22 mouse cellular contexts compared by ENCODE assay signal in genomic region chr2:59282966-59283365, GRCm38 (mm10).
DNase-seq lines count a peak whose midpoint lies in the region; ATAC-seq lines count a peak whose summit lies in the region.
"Had no signal": no experiment of that assay in that cellular context is flagged by ENCODE, and none has a peak within 500 bp of the region (broad histone marks: within the 10 kb centered on the region; RNA-seq: fewer than 3 reads in every experiment).

No protein-coding gene starts in this region.

- H3K4me2 ChIP-seq in intestine, embryonic 14.5 days (ENCODE audit: low read length), result no peak overlapping the region
- no peak overlapping the region for H3K4me2 ChIP-seq in intestine, embryonic 15.5 days (replicated peaks)
- no peak overlapping the region for H3K4me2 ChIP-seq in midbrain, embryonic 11.5 days
- H3K4me2 ChIP-seq: embryonic facial prominence, embryonic 12.5 days; forebrain, embryonic 12.5 days had no signal

- no peaks in the 10 kb centered on the region for H3K36me3 ChIP-seq in intestine, embryonic 14.5 days (ENCODE audit: control insufficient read depth, insufficient read depth, low read length)
- no peaks in the 10 kb centered on the region for H3K36me3 ChIP-seq in intestine, embryonic 15.5 days
- H3K36me3 ChIP-seq in midbrain, embryonic 11.5 days (ENCODE audit: control insufficient read depth, insufficient read depth, low read length), result no peaks in the 10 kb centered on the region
- H3K36me3 ChIP-seq in midbrain, embryonic 10.5 days, result peaks cover 10% of the 10 kb centered on the region
- H3K36me3 ChIP-seq: embryonic facial prominence, embryonic 12.5 days; forebrain, embryonic 12.5 days had no signal

- no peak overlapping the region for H3K9ac ChIP-seq in intestine, embryonic 14.5 days (ENCODE audit: low read length)
- no peak overlapping the region for H3K9ac ChIP-seq in intestine, embryonic 15.5 days
- H3K9ac ChIP-seq in midbrain, embryonic 11.5 days (ENCODE audit: low read length), result no peak overlapping the region
- H3K9ac ChIP-seq: embryonic facial prominence, embryonic 12.5 days; forebrain, embryonic 12.5 days had no signal

- WGBS in intestine, embryonic 14.5 days, result 94% methylated on average over 6 of the region's 6 CpGs
- 97% methylated on average over 6 of the region's 6 CpGs for WGBS in intestine, embryonic 15.5 days
- WGBS in midbrain, embryonic 11.5 days, result 96% methylated on average over 6 of the region's 6 CpGs
- WGBS in midbrain, embryonic 10.5 days, result 96% methylated on average over 6 of the region's 6 CpGs

- ATAC-seq in intestine, embryonic 14.5 days (replicated peaks; ENCODE audit: low FRiP score, low TSS enrichment, low read depth), result no peak
- no peak for ATAC-seq in intestine, embryonic 15.5 days
- no peak for ATAC-seq in midbrain, embryonic 11.5 days (ENCODE audit: low FRiP score)
- ATAC-seq in erythroblast, adult 5-6 weeks (replicated peaks; ENCODE audit: low FRiP score, poor library complexity, severe bottlenecking), result no peak
- ATAC-seq: activated CD4-positive, CD25-positive, alpha-beta regulatory T cell, adult 4 months; forebrain, embryonic 14.5 days; forebrain, embryonic 16.5 days had no signal

- H3K27me3 ChIP-seq in intestine, embryonic 14.5 days (replicated peaks; ENCODE audit: control insufficient read depth, insufficient read depth, low read length), result no peaks in the 10 kb centered on the region
- H3K27me3 ChIP-seq in intestine, embryonic 15.5 days (replicated peaks), result no peaks in the 10 kb centered on the region
- no peaks in the 10 kb centered on the region for H3K27me3 ChIP-seq in midbrain, embryonic 11.5 days (ENCODE audit: control insufficient read depth, insufficient read depth, low read length)
- H3K27me3 ChIP-seq in midbrain, embryonic 10.5 days (ENCODE audit: low read depth, poor library complexity, severe bottlenecking), result no peaks in the 10 kb centered on the region
- H3K27me3 ChIP-seq: embryonic facial prominence, embryonic 12.5 days; forebrain, embryonic 12.5 days had no signal

- DNase-seq in intestine, embryonic 14.5 days (ENCODE audit: low spot score), result peak; percentile 34
- DNase-seq in midbrain, embryonic 11.5 days (ENCODE audit: low spot score, missing footprints), result peak; percentile 80
- no peak for DNase-seq in midbrain, embryonic 10.5 days (ENCODE audit: low spot score)
- peak; percentile 34 for DNase-seq in ZHBTc4 (ENCODE audit: low read depth, low spot score)
- DNase-seq: adrenal gland, adult 8-10 months; adrenal gland, postnatal 14 days; adrenal gland, postnatal 36 days; cerebellum, adult 11-12 months; cerebellum, adult 2 months; cerebellum, adult 9-10 months; cerebellum, postnatal 10 days; cerebellum, postnatal 25 days had no signal

- no peaks in the 10 kb centered on the region for H3K9me3 ChIP-seq in intestine, embryonic 14.5 days (ENCODE audit: control insufficient read depth, low read length)
- H3K9me3 ChIP-seq in intestine, embryonic 15.5 days, result no peaks in the 10 kb centered on the region
- no peaks in the 10 kb centered on the region for H3K9me3 ChIP-seq in midbrain, embryonic 11.5 days (ENCODE audit: control insufficient read depth, low read length)
- H3K9me3 ChIP-seq in midbrain, embryonic 10.5 days (replicated peaks), result no peaks in the 10 kb centered on the region
- H3K9me3 ChIP-seq: embryonic facial prominence, embryonic 10.5 days; embryonic facial prominence, embryonic 12.5 days; forebrain, embryonic 10.5 days; forebrain, embryonic 12.5 days had no signal

- H3K4me1 ChIP-seq in intestine, embryonic 14.5 days (replicated peaks; ENCODE audit: control insufficient read depth, insufficient read depth, low read length), result peaks cover 12% of the 10 kb centered on the region; the same call in 1 of the 2 replicates
- H3K4me1 ChIP-seq in intestine, embryonic 15.5 days (replicated peaks), result 0 out of 2 replicates have a peak, but pooled peaks cover 8% of the 10 kb centered on the region
- H3K4me1 ChIP-seq in midbrain, embryonic 11.5 days (ENCODE audit: control insufficient read depth, insufficient read depth, low read length), result no peaks in the 10 kb centered on the region
- no peaks in the 10 kb centered on the region for H3K4me1 ChIP-seq in midbrain, embryonic 10.5 days
- H3K4me1 ChIP-seq: embryonic facial prominence, embryonic 10.5 days; embryonic facial prominence, embryonic 12.5 days; forebrain, embryonic 10.5 days; forebrain, embryonic 12.5 days had no signal

- no peak overlapping the region for H3K4me3 ChIP-seq in intestine, embryonic 14.5 days (ENCODE audit: low read depth, low read length)
- no peak overlapping the region for H3K4me3 ChIP-seq in intestine, embryonic 15.5 days (replicated peaks)
- no peak overlapping the region for H3K4me3 ChIP-seq in midbrain, embryonic 11.5 days (ENCODE audit: low read depth, low read length)
- no peak overlapping the region for H3K4me3 ChIP-seq in midbrain, embryonic 10.5 days
- H3K4me3 ChIP-seq: embryonic facial prominence, embryonic 10.5 days; embryonic facial prominence, embryonic 12.5 days; erythroblast, embryonic 14.5 days; forebrain, embryonic 10.5 days; forebrain, embryonic 12.5 days had no signal

- no peak overlapping the region for H3K27ac ChIP-seq in intestine, embryonic 14.5 days (ENCODE audit: low read depth)
- H3K27ac ChIP-seq in intestine, embryonic 15.5 days, result no peak overlapping the region
- H3K27ac ChIP-seq in midbrain, embryonic 11.5 days (ENCODE audit: low read depth, low read length), result no peak overlapping the region
- no peak overlapping the region for H3K27ac ChIP-seq in midbrain, embryonic 10.5 days (replicated peaks)
- H3K27ac ChIP-seq: embryonic facial prominence, embryonic 10.5 days; embryonic facial prominence, embryonic 12.5 days; forebrain, embryonic 10.5 days; forebrain, embryonic 12.5 days had no signal
